Mouse (Mus musculus) left cerebral cortex, postnatal 25 days (tissue): Measurements from ENCODE around the gene Atp9a. TPM values are rescaled to one million over a fixed set of nuclear protein-coding genes. Genes with fewer than 3 reads are reported as not detected.

Experiments used
- DNase-seq, 2 experiments: peaks; one replicate each; pipeline ENCODE4 v3.0.0; 2022; ENCODE audit warnings: low spot score in 2 of 2, mixed read lengths in 1 of 2
- intact Hi-C: fragments of 180-260 bp; cut with DNase I; formaldehyde crosslinking; loops from one replicate; pipeline ENCODE4 v1.15.1; 2025
- total RNA-seq, 2 experiments: library from RNA; stranded (reverse); gene quantifications; 2 replicates each; pipeline ENCODE4 v1.2.3; 2021

Gene Atp9a
- total RNA-seq, 2 experiments from 2014 or later = 405 to 417 TPM

GRCm38 (mm10) chr2:168656569-168657308 lies 85.5 kb downstream of the Atp9a start:
- intact Hi-C loops = no loop called here
- DNase-seq = no peak

- intact Hi-C loops = no loop called here
- DNase-seq = no peak
These were observed 87.1 kb downstream of the Atp9a start for GRCm38 (mm10) chr2:168654983-168655669.

GRCm38 (mm10) chr2:168654482-168654881 lies 87.7 kb downstream of the Atp9a start:
- no peak for DNase-seq
- intact Hi-C loops = no loop called here

- intact Hi-C loops = no loop called here
- no peak for DNase-seq
These were observed 90.5 kb downstream of the Atp9a start for GRCm38 (mm10) chr2:168651757-168652156.

GRCm38 (mm10) chr2:168648171-168648570 lies 94.0 kb downstream of the Atp9a start:
- no peak for DNase-seq
- intact Hi-C loops = no loop called here

GRCm38 (mm10) chr2:168644855-168645254 lies 97.4 kb downstream of the Atp9a start:
- intact Hi-C loops = no loop called here

GRCm38 (mm10) chr2:168643524-168644177 lies 98.6 kb downstream of the Atp9a start:
- intact Hi-C loops = no loop called here
- no peak for DNase-seq

More at GRCm38 (mm10) chr2:168644855-168645254, 97.4 kb downstream of the Atp9a start:
- DNase-seq = no peak

- no peak for DNase-seq
- intact Hi-C loops = no loop called here
These were observed 100.0 kb downstream of the Atp9a start for GRCm38 (mm10) chr2:168642187-168642586.

- DNase-seq = peak in 1 of 2 experiments; percentile 36
- intact Hi-C loops = no loop called here
These were observed 101.7 kb downstream of the Atp9a start for GRCm38 (mm10) chr2:168640460-168640859.

GRCm38 (mm10) chr2:168634881-168635280 lies 107.3 kb downstream of the Atp9a start:
- no peak for DNase-seq
- intact Hi-C loops = no loop called here

- DNase-seq = no peak
- intact Hi-C loops = no loop called here
These were observed 108.8 kb downstream of the Atp9a start for GRCm38 (mm10) chr2:168633301-168633816.

GRCm38 (mm10) chr2:168632543-168632942 lies 109.7 kb downstream of the Atp9a start:
- intact Hi-C loops = no loop called here
- DNase-seq = no peak

- peak; percentile 72 to 77 for DNase-seq
- intact Hi-C loops = loop anchor here (1.0 to 2.0 kb wide), 2 partner anchors 159 to 378 kb away; no protein-coding TSS in a partner anchor
These were observed 113.4 kb downstream of the Atp9a start for GRCm38 (mm10) chr2:168628787-168629186.

- intact Hi-C loops = loop anchor here (2.0 kb wide), 1 partner anchor 377 kb away; no protein-coding TSS in a partner anchor
- no peak for DNase-seq
These were observed 114.1 kb downstream of the Atp9a start for GRCm38 (mm10) chr2:168627829-168628770.

GRCm38 (mm10) chr2:168626385-168626784 lies 115.8 kb downstream of the Atp9a start:
- intact Hi-C loops = no loop called here
- DNase-seq = peak in 1 of 2 experiments; percentile 38

GRCm38 (mm10) chr2:168625091-168625490 lies 117.1 kb downstream of the Atp9a start:
- intact Hi-C loops = no loop called here
- no peak for DNase-seq

GRCm38 (mm10) chr2:168621111-168621802 lies 121.0 kb downstream of the Atp9a start:
- intact Hi-C loops = no loop called here
- DNase-seq = no peak

- no peak for DNase-seq
- intact Hi-C loops = no loop called here
These were observed 123.9 kb downstream of the Atp9a start for GRCm38 (mm10) chr2:168618205-168618717.
